Mouse (Mus musculus): ENCODE measurements around the gene Ets2. TPM values are rescaled to one million over a fixed set of nuclear protein-coding genes. Genes with fewer than 3 reads are reported as not detected.

Ets2 gene
- polyA plus RNA-seq, 1 experiment, result 287 TPM

GRCm38 (mm10) chr16:95767246-95767645, 65.4 kb downstream of the Ets2 start:
- Histone ChIP-seq H3K27ac (ENCODE audit: insufficient read depth, low read depth, low read length) (no peak overlapping the region), H3K4me1 (ENCODE audit: control insufficient read depth, insufficient read depth, low read length) (peaks cover 18% of the 10 kb centered on the region), H3K4me3 (ENCODE audit: insufficient read depth, low read depth, low read length) (no peak overlapping the region)
- TF ChIP-seq POLR2A (IDR thresholded peaks at IDR 0.05; ENCODE audit: insufficient read depth, low read depth, low read length) (no peak), CTCF (IDR thresholded peaks at IDR 0.05; ENCODE audit: insufficient read depth, low read depth, low read length) (no peak)
- WGBS, result 87% methylated on average over 2 of the region's 2 CpGs

- TF ChIP-seq CTCF (IDR thresholded peaks at IDR 0.05; ENCODE audit: insufficient read depth, low read depth, low read length), result no peak
- no peak for TF ChIP-seq POLR2A (IDR thresholded peaks at IDR 0.05; ENCODE audit: insufficient read depth, low read depth, low read length)
- Histone ChIP-seq H3K4me3 (ENCODE audit: insufficient read depth, low read depth, low read length) (no peak overlapping the region), H3K27ac (ENCODE audit: insufficient read depth, low read depth, low read length) (peak overlapping the region; percentile 27; the same call in 1 of the 2 replicates), H3K4me1 (ENCODE audit: control insufficient read depth, insufficient read depth, low read length) (peaks cover 18% of the 10 kb centered on the region)
- WGBS, result 25% methylated on average over 14 of the region's 14 CpGs
Observed at GRCm38 (mm10) chr16:95769066-95769995, 67.5 kb downstream of the Ets2 start.

- peaks cover 18% of the 10 kb centered on the region for H3K4me1 ChIP-seq (ENCODE audit: control insufficient read depth, insufficient read depth, low read length)
- no peak for TF ChIP-seq CTCF (IDR thresholded peaks at IDR 0.05; ENCODE audit: insufficient read depth, low read depth, low read length)
- TF ChIP-seq POLR2A (IDR thresholded peaks at IDR 0.05; ENCODE audit: insufficient read depth, low read depth, low read length), result no peak
- peak overlapping the region; percentile 27; the same call in 1 of the 2 replicates for H3K27ac ChIP-seq (ENCODE audit: insufficient read depth, low read depth, low read length)
- WGBS, result 56% methylated on average over 5 of the region's 5 CpGs
- no peak overlapping the region for H3K4me3 ChIP-seq (ENCODE audit: insufficient read depth, low read depth, low read length)
Observed at GRCm38 (mm10) chr16:95769996-95770334, 68.1 kb downstream of the Ets2 start.

- H3K4me1 ChIP-seq (ENCODE audit: control insufficient read depth, insufficient read depth, low read length), result peaks cover 18% of the 10 kb centered on the region
- no peak overlapping the region for H3K4me3 ChIP-seq (ENCODE audit: insufficient read depth, low read depth, low read length)
- TF ChIP-seq CTCF (IDR thresholded peaks at IDR 0.05; ENCODE audit: insufficient read depth, low read depth, low read length) (no peak), POLR2A (IDR thresholded peaks at IDR 0.05; ENCODE audit: insufficient read depth, low read depth, low read length) (no peak)
- no peak overlapping the region for H3K27ac ChIP-seq (ENCODE audit: insufficient read depth, low read depth, low read length)
Observed at GRCm38 (mm10) chr16:95770402-95770801, 68.5 kb downstream of the Ets2 start.

Other genes with a start within 250 kb of the Ets2 start
- not detected in 2 replicates for gene Erg, start 115.5 kb upstream of the Ets2 start, polyA plus RNA-seq (2012; ENCODE audit: insufficient read depth, insufficient read length, low replicate concordance, missing spikeins)